Mouse (Mus musculus) liver, embryonic 14.5 days (tissue): ENCODE results near the gene Foxf1.

Experiments
- CTCF ChIP-seq: IDR thresholded peaks from 2 replicates; pipeline ENCODE4 v1.5.1; 2016; ENCODE audit warnings: antibody characterized with exemption, low read depth, control low read depth
- EP300 ChIP-seq: IDR thresholded peaks from 2 replicates; pipeline ENCODE4 v1.6.1; 2016; ENCODE audit warnings: antibody characterized with exemption, low read depth

GRCm38 (mm10) chr8:121122368-121122767 is 38.2 kb downstream of the Foxf1 start:
- TF ChIP-seq CTCF (no peak), EP300 (no peak)
